Mouse (Mus musculus) midbrain, embryonic 15.5 days (tissue): Measurements from ENCODE around the gene Qser1. TPM values are rescaled to one million over a fixed set of nuclear protein-coding genes. Genes with fewer than 3 reads are reported as not detected.
"Not testable (repeated sequence)": the region's sequence is repeated elsewhere in the genome, so short reads cannot be mapped to it uniquely, and the experiment has no call there.

Source experiments
- ATAC-seq: fragments of 200-750 bp; cut with Nextera tagmentation; replicated peaks from 2 replicates; pipeline ENCODE4 v1.8.0; 2017; ENCODE audit warnings: moderate TSS enrichment
- H3K27ac ChIP-seq: fragments of 300-500 bp; sonication (generic); 2 replicates; pipeline ENCODE4 v1.5.1; 2015; ENCODE audit warnings: mild to moderate bottlenecking, inconsistent platforms
- H3K27me3 ChIP-seq: fragments of 300-500 bp; sonication (generic); replicated peaks from 2 replicates; pipeline ENCODE4 v1.6.1; 2015; ENCODE audit warnings: inconsistent platforms
- H3K36me3 ChIP-seq: fragments of 300-500 bp; sonication (generic); replicated peaks from 2 replicates; pipeline ENCODE4 v1.6.1; 2015; ENCODE audit warnings: inconsistent platforms
- H3K4me1 ChIP-seq: fragments of 300-500 bp; sonication (generic); 2 replicates; pipeline ENCODE4 v1.6.1; 2015; ENCODE audit warnings: inconsistent platforms
- H3K4me2 ChIP-seq: fragments of 300-500 bp; sonication (generic); 2 replicates; pipeline ENCODE4 v1.6.1; 2015; ENCODE audit warnings: inconsistent platforms, mild to moderate bottlenecking, moderate library complexity
- H3K4me3 ChIP-seq: fragments of 300-500 bp; sonication (generic); 2 replicates; pipeline ENCODE4 v1.5.1; 2015; ENCODE audit warnings: mild to moderate bottlenecking, inconsistent platforms
- H3K9ac ChIP-seq: fragments of 300-500 bp; sonication (generic); 2 replicates; pipeline ENCODE4 v1.6.1; 2015; ENCODE audit warnings: mild to moderate bottlenecking, inconsistent platforms
- H3K9me3 ChIP-seq: fragments of 300-500 bp; sonication (generic); 2 replicates; pipeline ENCODE4 v1.6.1; 2016; ENCODE audit warnings: inconsistent platforms
- WGBS: fragments of 180-500 bp; shearing (Covaris S2); methylation state at CpG from one replicate; pipeline ENCODE4 v1.1.7; 2015; ENCODE audit warnings: mixed read lengths; 5-methylcytosine and 5-hydroxymethylcytosine counted together
- polyA plus RNA-seq: library from polyadenylated mRNA; unstranded; fragments of >200 nt; fragmentation: Nextera tagmentation; extraction: Ambion mirVana; gene quantifications from 2 replicates; pipeline ENCODE4 v1.2.1, GENCODE M21; 2015

Qser1 gene
- polyA plus RNA-seq, 1 experiment from 2014 or later, result 7.1 TPM

DNA sequence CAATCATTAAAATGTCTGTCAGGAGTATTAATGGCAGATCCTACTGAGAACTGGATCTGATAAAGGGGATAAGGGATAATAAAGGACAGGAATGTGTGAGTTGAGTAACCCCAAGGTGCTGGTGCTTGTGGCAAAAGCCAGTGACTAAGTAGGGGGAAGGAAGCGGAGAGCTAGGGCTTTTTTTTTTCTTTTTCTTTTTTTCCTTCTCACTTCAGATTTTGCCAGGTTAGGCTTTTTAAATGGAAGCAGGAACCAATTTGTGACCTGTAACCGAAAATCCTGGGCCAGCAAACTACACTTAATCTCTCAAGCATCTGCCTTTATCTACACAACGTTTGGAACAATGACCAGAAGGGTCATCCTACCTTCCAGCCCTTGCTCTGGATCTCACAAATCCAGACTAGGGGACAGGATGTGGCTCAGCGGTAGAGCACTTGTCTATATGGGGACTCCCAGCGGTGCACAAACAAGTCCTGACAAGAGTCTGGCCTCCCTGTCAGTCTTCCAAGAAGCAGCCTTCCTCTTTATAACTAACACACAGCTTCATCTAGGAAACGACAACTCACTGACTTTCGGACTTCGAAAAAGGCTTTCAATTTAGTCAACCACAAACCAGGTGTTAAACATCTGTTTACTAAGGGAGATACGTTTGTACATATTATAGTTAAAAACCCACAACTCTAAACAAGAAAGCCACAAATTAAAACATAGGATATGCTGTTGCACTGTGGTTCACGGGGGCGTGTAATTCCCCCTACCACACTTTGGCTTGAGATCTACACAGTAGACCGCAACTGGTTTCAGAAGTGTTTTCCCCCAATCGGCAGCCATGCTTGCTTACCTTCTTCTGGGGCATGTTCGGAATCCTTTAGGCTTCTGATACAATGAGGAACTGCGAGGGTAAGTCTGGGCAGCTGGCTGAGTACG is 31.9 kb upstream of the Qser1 start:
- no peak overlapping the region for H3K27ac ChIP-seq
- peak overlapping the region; percentile 50; the same call in 1 of the 2 replicates for H3K4me3 ChIP-seq
- no peak for ATAC-seq
- 34% methylated on average over 16 of the region's 16 CpGs for WGBS
- no peaks in the 10 kb centered on the region for H3K9me3 ChIP-seq
- H3K9ac ChIP-seq, result no peak overlapping the region
- peak overlapping the region; percentile 94 for H3K4me2 ChIP-seq
- H3K27me3 ChIP-seq, result peaks cover 4% of the 10 kb centered on the region
- no peaks in the 10 kb centered on the region for H3K36me3 ChIP-seq
- peaks cover 3% of the 10 kb centered on the region; the same call in 1 of the 2 replicates for H3K4me1 ChIP-seq

DNA sequence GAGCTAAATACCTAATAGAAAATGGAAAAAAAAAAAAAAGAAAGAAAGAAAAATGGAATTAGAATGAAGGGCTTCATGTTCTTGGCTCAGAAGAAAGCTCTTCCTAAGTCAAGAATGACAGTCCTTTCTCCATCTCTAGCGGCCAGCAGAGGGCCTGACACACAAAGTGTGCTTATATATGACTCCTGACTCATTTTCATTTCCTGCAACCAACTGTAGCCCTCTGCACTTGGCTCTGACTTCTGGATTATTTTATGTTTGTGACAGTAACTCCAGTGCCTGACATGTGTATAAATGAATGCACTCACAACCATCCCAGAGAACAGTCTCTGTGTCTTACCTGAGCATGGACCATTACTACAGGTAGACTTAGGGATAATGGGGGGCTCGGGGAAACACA is 31.1 kb upstream of the Qser1 start:
- Histone ChIP-seq H3K9ac (no peak overlapping the region), H3K4me1 (peaks cover 3% of the 10 kb centered on the region; the same call in 1 of the 2 replicates), H3K9me3 (no peaks in the 10 kb centered on the region), H3K27me3 (peaks cover 4% of the 10 kb centered on the region), H3K36me3 (no peaks in the 10 kb centered on the region), H3K27ac (no peak overlapping the region), H3K4me2 (no peak overlapping the region), H3K4me3 (no peak overlapping the region)
- no peak for ATAC-seq
- 49% methylated on average over 2 of the region's 2 CpGs for WGBS

DNA sequence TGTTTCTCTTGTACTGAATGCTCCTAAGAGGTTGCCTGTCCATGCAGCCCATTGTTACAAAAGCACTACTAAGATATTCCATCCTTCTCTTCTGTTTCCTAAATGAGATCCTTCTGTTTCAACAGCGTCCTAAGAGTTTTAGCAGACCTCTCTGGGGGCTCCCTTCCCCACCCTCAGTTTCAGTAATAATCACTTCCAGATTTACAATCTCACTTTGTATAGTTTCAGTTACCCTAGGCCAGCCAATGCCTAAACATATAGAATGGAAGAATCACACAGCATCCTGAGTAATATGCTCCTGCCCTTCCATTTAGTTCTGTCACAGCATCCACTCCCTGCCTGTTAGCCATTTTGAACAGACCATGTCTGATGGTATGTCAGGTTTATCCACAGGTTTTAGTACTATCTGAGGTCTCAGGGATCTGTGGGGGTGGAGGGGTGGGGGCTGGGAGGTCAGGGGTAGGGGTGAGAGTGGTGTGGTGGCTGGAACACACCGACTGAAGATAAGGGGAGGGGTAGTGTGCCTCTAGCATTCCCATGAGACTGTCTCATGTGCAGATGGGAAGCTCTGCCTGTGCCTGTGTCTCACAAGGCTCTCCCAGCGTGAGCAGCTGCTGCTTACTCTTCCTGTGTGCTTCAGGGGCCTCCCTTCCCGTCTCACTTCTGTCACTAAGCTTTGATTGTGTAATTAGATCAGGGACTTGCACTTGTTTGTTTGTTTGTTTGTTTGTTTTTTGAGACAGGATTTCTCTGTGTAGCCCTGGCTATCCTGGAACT is 30.3 kb upstream of the Qser1 start:
- Histone ChIP-seq H3K4me1 (peaks cover 3% of the 10 kb centered on the region; the same call in 1 of the 2 replicates), H3K27ac (no peak overlapping the region), H3K9ac (no peak overlapping the region), H3K36me3 (no peaks in the 10 kb centered on the region), H3K4me3 (no peak overlapping the region), H3K4me2 (no peak overlapping the region), H3K27me3 (peaks cover 4% of the 10 kb centered on the region), H3K9me3 (no peaks in the 10 kb centered on the region)
- WGBS, result 34% methylated on average over 4 of the region's 4 CpGs
- ATAC-seq, result no peak

DNA sequence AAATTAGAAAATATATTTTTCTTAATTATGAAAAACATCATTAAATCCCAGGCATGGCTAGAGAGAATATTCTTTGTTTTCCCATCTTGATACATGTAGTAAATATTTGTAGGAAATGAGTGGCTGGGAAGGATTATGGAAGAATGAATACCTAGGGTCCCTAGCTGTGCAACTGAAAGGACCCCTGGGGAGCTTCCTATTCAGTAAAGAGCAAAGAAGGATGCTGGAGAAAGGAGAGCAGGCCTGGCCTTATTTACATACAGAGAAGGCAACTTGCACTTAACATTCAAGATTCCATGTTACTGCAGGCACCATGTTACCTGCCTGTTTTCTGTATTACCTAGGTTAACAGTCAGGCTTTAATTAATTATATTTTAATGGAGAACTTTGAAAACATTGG is 26.0 kb upstream of the Qser1 start:
- Histone ChIP-seq H3K4me2 (no peak overlapping the region), H3K4me1 (no peaks in the 10 kb centered on the region), H3K27ac (no peak overlapping the region), H3K9ac (no peak overlapping the region), H3K4me3 (no peak overlapping the region), H3K36me3 (no peaks in the 10 kb centered on the region), H3K9me3 (no peaks in the 10 kb centered on the region), H3K27me3 (no peaks in the 10 kb centered on the region)
- ATAC-seq, result no peak

DNA sequence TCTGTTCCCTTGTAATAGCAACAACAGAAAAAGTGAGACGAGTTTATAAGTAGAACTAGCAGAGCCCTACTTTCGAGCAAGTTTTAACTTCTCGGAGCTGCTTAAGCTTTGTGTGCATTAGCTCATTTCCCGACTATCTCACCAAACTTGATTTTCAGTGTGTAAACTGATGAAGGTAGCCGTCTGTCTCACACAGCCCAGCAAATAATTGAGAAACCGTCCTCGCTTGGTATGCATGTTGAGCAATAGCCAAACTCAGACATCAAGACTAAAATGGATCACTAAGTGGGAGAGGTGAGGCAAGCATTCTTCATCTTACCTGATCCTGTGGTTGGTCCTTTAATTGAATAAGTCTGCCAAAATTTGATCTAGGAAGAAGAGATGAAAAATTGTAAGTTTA is 25.2 kb upstream of the Qser1 start:
- WGBS, result 88% methylated on average over 7 of the region's 7 CpGs
- no peak overlapping the region for H3K9ac ChIP-seq
- H3K36me3 ChIP-seq, result no peaks in the 10 kb centered on the region
- no peaks in the 10 kb centered on the region for H3K4me1 ChIP-seq
- no peak for ATAC-seq
- H3K27me3 ChIP-seq, result no peaks in the 10 kb centered on the region
- no peaks in the 10 kb centered on the region for H3K9me3 ChIP-seq
- no peak overlapping the region for H3K27ac ChIP-seq
- H3K4me3 ChIP-seq, result no peak overlapping the region
- H3K4me2 ChIP-seq, result no peak overlapping the region

DNA sequence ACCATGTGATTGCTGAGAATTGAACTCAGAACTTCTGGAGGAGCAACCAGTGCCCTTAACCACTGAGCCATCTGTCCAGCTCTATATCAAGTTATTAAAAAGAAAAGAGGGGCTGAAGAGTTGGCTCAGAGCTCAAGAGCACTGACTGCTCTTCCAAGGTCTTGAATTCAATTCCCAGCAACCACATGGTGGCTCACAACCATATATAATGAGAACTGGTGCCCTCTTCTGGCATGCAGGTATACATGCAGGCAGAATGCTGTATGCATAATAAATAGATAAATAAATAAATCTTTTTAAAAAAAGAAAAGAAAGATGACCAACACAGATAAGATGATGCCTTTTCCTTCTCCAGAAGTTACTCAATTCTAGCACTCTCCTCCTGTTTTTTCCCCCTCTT is 24.4 kb upstream of the Qser1 start:
- no peak overlapping the region for H3K9ac ChIP-seq
- H3K4me1 ChIP-seq, result no peaks in the 10 kb centered on the region
- H3K9me3 ChIP-seq, result no peaks in the 10 kb centered on the region
- H3K4me3 ChIP-seq, result no peak overlapping the region
- H3K27ac ChIP-seq, result no peak overlapping the region
- no peaks in the 10 kb centered on the region for H3K27me3 ChIP-seq
- no peak for ATAC-seq
- H3K4me2 ChIP-seq, result no peak overlapping the region
- H3K36me3 ChIP-seq, result no peaks in the 10 kb centered on the region

DNA sequence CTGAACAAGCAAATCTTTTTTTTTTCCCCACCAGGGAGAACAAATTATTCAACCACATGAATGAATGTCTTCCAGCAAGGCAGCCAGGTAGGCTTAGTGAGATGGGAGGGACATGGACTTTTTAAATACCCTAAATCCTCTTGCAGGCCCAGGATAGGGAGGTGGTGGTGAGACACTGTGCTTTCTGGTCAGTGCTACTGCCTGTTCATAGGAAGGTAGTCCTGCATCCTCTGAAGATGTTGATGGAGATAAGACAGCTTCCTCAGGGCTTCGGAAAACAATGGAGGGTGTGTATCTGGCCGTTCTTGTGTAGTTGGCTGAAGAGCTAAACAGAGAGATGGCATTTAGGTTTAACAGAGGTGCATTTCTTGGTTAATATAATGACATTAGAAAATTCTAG is 15.9 kb upstream of the Qser1 start:
- WGBS, result 91% methylated on average over 2 of the region's 2 CpGs

DNA sequence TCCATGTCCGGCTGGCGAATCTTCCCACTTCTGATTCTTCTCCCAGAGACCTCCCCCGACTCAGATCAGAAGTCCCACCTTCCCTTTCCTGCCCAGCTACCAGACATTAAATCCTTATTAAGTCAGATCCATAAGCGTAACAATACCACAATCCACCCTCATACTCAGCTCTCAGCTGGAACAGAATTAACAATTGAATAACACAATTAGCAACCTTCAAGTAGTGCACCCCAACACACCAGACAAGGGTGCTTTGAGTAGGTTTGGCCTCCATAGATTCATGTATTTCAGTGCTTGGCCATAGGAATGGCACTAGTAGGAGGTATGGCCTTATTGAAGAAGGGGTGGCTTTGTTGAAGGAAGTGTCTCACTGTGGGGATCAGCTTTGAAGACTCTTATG is 9.6 kb upstream of the Qser1 start:
- Histone ChIP-seq H3K9me3 (no peaks in the 10 kb centered on the region), H3K4me2 (no peak overlapping the region), H3K4me3 (no peak overlapping the region), H3K36me3 (no peaks in the 10 kb centered on the region), H3K27me3 (no peaks in the 10 kb centered on the region), H3K27ac (no peak overlapping the region), H3K9ac (no peak overlapping the region), H3K4me1 (no peaks in the 10 kb centered on the region)
- no peak for ATAC-seq
- 89% methylated on average over 4 of the region's 4 CpGs for WGBS

More for the DNA sequence above, 15.9 kb upstream of the Qser1 start:
- no peak for ATAC-seq
- Histone ChIP-seq H3K27me3 (no peaks in the 10 kb centered on the region), H3K4me2 (no peak overlapping the region), H3K4me3 (no peak overlapping the region), H3K27ac (no peak overlapping the region), H3K9me3 (no peaks in the 10 kb centered on the region), H3K9ac (no peak overlapping the region), H3K4me1 (no peaks in the 10 kb centered on the region), H3K36me3 (no peaks in the 10 kb centered on the region)

DNA sequence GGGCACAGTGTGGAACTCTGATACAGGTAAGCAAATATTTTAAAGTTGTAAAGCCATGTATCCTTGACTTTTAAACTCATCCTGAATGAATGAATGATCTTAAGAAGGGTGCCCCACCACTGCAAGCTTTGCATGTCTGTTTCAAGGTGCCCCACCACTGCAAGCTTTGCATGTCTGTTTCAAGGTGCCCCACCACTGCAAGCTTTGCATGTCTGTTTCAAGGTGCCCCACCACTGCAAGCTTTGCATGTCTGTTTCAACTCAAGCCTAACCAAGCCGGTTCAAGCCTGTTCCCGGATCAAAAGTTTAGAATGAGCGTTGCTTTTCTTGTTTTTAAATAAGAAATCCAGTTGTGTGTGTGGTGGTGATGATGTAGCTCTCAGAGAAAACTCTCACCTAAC is 2.2 kb upstream of the Qser1 start:
- 86% methylated on average over 3 of the region's 3 CpGs for WGBS
- H3K27me3 ChIP-seq, H3K9me3 ChIP-seq, H3K27ac ChIP-seq, H3K9ac ChIP-seq, H3K36me3 ChIP-seq, H3K4me2 ChIP-seq, ATAC-seq, H3K4me3 ChIP-seq: not testable (repeated sequence)
- H3K4me1 ChIP-seq, result peaks cover 21% of the 10 kb centered on the region

DNA sequence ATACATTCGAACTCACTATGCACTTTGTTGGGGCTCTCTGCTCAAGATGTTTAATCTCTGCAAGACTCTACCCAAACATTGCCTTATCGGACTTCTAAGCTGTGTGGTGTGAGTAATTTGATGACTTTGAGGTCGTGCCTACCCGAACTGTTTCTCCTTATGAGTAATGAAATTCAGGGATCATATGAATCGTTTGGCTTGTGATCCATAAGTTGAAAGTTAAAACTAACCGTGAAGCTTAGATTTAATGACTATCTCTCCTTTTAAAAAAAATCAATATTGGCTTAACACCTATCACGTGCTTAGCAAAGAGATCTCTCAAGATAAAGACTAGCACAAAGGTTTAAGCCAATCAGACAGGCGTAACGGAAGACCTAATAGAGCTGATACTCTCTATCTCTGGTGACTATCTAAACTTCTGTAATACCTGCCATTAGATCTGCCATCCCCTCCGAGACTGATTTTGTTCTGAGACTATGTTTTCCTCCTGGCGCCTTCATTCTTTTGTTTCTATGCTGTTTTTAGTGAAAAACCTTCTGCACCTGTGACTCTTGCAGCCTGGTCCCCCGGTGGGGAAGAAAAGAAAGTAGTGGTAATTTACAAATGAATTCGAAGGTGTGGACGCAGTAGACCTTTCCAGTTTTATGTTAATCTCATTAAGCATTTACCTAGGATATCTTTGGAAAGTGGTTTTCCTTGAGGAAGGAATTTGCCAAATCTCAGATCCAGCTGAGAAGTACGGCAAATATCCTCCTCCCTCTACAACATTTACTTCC is 1.2 kb upstream of the Qser1 start:
- H3K4me3 ChIP-seq, result peak overlapping the region; percentile 94
- H3K4me1 ChIP-seq, result peaks cover 21% of the 10 kb centered on the region
- H3K9ac ChIP-seq, result peak overlapping the region; percentile 100; the same call in 1 of the 2 replicates
- ATAC-seq, result peak; percentile 7
- under 1% methylated on average over 15 of the region's 15 CpGs for WGBS
- H3K27me3 ChIP-seq, result no peaks in the 10 kb centered on the region
- no peaks in the 10 kb centered on the region for H3K36me3 ChIP-seq
- peak overlapping the region; percentile 96 for H3K27ac ChIP-seq
- peak overlapping the region; percentile 56 for H3K4me2 ChIP-seq
- no peaks in the 10 kb centered on the region for H3K9me3 ChIP-seq

DNA sequence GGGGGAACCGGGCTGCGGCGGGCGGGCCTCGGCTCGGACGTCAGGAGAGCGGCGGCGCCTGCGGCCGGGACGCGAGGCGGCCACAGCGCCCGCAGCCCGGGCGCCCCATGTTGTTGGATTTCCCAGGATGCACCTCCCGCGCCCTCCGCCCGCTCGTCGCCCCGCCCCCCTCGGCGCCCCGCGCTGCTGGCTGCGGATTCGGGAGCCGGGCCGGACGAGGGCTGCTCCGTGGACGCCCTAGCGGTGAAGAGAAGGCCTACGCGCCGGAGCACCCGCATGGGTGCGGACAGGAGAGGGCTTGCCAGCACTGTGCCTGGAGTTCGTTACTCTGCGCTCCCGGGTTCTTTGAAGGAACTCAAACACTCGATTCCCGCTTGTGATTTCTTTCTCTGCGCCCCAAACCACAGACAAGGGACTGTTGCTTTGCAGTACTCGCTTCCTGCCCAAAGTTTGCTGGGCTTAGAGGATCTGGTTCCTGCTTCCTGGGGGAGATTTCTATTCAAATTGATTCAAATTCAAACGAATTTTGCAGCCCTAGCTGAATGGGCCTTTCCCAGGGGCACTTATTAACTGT is 393 bp upstream of the Qser1 start:
- no peaks in the 10 kb centered on the region for H3K27me3 ChIP-seq
- ATAC-seq, result peak; percentile 96
- peak overlapping the region; percentile 96 for H3K27ac ChIP-seq
- no peaks in the 10 kb centered on the region for H3K36me3 ChIP-seq
- under 1% methylated on average over 44 of the region's 51 CpGs for WGBS
- H3K4me2 ChIP-seq, result peak overlapping the region; percentile 56
- H3K4me1 ChIP-seq, result peaks cover 21% of the 10 kb centered on the region
- peak overlapping the region; percentile 100 for H3K9ac ChIP-seq
- H3K9me3 ChIP-seq, result no peaks in the 10 kb centered on the region
- H3K4me3 ChIP-seq, result peak overlapping the region; percentile 94
